Mouse (Mus musculus) monocyte, adult 5-6 weeks (primary cell): Measurements from ENCODE around the gene Gm10803. TPM values are rescaled to one million over a fixed set of nuclear protein-coding genes. Genes with fewer than 3 reads are reported as not detected.
"Not testable (repeated sequence)": the region's sequence is repeated elsewhere in the genome, so short reads cannot be mapped to it uniquely, and the experiment has no call there.

Experiments used
- ATAC-seq: fragments of 153-309, 156-312 bp; replicated peaks from 2 replicates; pipeline ENCODE4 v1.8.0; 2017; ENCODE audit warnings: mild to moderate bottlenecking; ENCODE audit not compliant: low TSS enrichment, insufficient number of reproducible peaks, severe bottlenecking, poor library complexity, low FRiP score
- total RNA-seq: library from RNA; stranded (forward); fragments of 200-1000, 200-491, 200-594 nt; gene quantifications from 3 replicates; pipeline ENCODE4 v1.2.3, GENCODE M21; 2017

The Gm10803 gene
- not detected in 3 replicates for total RNA-seq

GRCm38 (mm10) chr2:93560268-93560667 lies at the start of gene Gm10803:
TSS of gene Gm10803 (plus strand) at chr2:93560568.
- not testable (repeated sequence) for ATAC-seq

DNA sequence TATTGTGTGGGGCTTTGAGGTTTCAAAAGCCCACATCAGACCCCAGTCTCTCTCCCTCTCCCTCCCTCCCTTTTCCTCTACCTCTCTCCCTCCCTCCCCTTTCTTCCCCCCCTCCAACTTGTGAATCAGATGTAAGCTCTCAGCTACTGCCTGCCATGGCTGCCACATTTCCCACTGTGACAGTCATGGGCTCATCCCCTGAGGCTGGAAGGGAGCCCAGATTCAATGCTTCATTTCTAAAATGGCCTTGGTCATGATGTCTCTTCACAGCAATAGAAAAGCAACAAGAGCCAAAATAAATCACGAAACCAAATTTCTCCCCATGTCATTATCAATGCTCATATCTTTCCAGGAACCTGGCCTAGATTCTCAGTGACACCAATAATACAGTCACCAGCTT lies 49.5 kb upstream of the Gm10803 start:
- ATAC-seq, result no peak

GRCm38 (mm10) chr2:93512130-93512529 lies 48.2 kb upstream of the Gm10803 start:
- ATAC-seq, result no peak

DNA sequence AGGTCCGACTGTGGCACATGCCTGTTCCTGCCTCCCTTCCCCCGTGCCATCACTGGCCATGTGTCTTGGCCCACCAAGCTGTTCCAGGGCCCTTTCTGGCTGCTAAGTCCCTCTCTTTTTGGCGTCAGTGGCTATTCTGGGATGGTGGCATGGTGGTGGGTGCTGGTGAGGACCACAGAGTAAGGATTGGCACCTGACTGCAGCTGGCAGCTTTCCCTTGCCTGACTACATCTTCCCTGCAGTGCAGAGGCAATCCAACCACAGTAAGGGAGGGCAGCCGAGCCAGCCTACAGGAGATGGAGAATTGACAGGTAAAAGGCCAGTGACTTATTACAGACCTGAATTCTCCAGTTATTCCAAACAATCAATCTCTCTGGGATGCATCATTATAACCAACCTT lies 45.1 kb upstream of the Gm10803 start:
- no peak for ATAC-seq

DNA sequence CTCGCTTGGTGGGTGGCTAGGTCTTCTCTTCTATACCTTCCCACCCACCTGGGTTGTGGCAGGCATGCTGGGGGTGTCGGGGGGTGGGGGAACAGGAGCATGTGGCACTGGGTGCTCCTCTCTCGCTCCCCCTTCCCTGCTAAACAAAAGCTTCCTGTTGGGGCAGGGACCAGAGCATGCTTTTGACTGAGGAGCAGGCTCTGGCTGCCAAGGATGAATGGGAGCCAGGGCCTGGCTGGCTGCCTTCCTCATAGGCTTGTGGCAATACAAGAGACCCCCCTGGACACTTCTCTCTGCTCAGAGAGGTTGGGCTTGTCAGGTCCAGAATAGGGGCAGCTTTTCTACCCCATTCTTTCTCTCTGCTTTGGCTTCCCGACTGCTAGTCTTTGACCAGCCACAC lies 39.3 kb upstream of the Gm10803 start:
- ATAC-seq, result no peak

DNA sequence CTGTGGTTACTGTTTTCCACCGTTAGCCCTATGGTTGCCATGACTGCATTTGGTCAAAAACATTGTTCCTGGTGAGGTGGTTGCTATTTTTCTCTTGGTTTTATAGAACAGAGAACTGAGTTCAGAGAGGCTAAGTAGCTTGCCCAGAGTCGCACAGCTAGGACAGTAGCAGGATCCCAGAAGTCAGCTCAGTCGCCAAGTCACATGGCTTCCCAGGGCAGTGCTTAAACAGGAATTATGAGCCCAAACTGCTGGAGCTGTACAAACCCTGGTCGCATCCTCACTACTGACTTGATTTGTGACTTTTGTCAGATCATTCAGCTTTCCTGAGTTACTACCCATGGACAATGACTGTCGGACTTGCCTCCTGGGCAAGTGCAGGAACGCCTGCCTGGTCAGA lies 38.8 kb upstream of the Gm10803 start:
- no peak for ATAC-seq

DNA sequence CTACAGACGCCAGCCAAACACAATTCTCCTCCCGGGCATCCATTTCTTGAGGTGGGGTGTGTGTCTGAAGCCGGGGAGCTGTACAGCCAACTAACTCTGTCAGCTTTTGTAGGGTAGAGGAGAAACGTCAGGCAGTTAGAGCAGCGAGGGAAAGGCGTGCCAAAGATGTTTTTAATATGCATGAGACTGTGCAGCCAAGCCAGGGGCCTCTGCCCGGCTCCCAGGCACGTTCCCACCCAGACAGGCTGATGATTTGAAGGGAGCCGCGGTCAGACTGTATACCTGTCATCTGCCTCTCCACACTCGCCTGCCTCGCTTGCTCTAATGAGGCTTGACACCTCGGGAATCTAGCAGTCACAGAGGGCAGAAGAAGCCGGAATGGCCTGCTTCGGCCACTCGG lies 38.4 kb upstream of the Gm10803 start:
- ATAC-seq, result no peak

DNA sequence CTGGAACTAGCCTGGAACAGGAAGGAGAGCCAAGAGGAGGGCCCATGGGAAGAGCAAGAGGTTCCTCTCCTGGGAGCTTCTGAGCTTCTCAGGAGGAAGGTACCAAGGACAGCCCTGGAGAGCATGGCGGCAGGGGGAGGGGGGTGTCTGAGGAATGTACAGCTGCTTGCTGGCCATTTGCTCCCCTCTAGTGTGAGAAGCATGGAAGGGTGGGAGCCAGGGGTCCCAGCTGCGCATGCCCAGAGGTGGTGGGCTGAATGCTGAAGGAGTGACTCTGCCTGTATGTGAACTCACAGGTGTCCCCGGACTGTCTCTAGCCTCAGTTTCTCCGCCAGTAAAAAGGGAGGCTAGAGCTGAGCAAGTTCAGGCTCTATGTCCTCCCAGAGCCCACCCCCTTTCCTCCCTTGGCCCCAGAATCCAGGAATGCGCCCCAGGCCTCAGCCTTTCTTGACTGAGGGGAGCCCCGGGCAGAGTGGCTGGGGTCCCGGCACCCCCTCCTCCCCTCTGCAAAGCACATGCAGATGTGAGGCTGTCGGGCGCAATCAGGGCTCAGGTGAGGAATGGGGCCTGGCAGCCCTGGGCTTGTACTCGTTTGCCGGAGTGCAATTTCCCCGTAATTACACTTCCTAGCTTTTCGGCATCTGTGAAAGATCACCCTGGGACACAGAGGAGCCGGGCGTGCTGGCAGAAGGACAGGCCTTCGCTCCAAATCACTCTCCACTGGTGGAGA lies 35.2 kb upstream of the Gm10803 start:
- ATAC-seq, result no peak

DNA sequence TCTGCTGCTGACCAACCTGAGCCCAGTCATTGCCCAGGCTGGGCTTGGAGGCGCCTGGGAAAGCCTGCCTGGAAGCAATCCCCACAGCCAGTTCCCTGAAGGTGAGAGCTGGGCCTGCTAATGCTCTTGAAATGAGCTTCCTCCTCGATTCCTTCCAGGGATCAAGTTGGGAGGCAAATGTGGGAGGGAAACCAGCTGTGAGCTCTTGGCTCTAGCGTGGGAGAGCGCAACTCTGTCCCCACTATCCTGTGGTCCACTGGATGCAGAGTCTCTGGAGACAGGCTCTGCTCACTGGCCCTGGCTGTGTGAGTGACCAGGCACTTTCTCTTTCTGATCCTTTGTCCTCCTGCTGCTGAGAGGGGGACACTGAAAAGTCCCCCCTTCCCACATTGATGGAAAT lies 30.8 kb upstream of the Gm10803 start:
- no peak for ATAC-seq

- no peak for ATAC-seq
Observed at GRCm38 (mm10) chr2:93533891-93534290, 26.5 kb upstream of the Gm10803 start.

DNA sequence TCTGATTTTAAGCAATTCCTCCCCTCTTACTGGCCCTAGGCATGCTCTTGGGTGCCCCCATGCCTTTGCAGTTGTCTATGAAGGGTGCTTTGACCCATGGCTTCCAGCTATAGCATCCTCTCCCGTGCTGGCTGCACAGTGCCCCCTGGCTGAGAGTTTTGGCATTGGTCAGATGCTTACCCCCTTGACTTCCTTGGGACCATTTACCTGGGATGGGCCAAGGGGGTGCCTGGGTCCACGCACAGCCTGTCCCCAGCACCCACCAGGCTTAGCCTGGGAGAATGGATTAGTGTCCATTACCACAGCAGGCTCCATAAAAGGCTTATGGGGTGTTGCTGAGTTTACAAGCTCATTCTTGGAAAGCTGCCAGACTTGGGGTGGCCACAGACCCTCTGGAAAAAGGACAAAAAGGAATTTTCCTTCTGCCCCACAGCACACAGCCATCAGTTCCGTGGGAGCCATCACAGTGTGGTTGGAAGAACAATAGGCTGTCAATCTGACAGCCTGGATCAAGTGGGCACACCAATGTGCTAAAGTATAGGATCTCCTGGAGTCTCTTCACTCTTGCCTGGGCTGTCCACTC lies 22.9 kb upstream of the Gm10803 start:
- ATAC-seq, result no peak

GRCm38 (mm10) chr2:93538140-93538539 lies 22.2 kb upstream of the Gm10803 start:
- no peak for ATAC-seq

- no peak for ATAC-seq
Observed at GRCm38 (mm10) chr2:93541771-93542170, 18.6 kb upstream of the Gm10803 start.

DNA sequence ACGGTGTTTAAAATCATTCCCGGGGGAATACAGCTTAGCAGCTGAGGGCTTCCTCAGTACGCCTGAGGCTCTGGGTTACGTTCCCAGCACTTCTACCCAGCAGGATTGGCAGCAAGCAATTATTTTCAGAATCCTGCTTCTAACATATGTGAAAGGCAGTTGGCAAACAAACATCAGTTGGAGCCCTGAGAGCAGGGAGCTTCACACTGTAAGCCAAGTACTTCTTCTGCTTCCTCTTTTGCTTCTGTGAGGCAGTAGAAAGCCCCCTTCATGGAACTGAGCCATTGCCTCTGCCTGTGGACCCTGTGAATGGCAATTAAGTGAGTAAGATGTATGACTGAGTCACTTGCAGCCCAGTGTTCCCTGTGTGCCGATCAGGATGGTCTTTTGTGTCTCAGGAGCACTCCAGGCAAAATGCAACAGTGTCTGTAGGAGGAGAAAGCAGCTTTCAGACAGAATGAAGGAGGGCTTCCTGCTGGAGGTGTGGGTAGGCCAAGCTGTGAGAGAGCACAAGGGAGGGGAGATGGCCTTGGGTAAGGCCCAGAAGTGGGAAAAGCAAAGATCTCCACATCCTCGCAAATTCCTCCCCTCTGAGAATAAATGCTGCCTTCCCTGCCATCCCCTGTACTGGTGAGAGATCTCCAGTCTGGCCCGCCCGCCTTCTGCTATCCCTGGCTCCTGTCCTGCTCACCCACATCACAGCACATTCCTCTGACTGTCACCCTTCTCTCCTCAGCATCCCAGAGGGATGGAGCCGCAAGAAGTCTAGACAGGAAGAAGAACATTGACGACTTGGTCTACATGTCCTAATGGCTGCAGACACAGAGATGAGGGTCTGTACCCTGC lies 7.5 kb upstream of the Gm10803 start:
- ATAC-seq, result no peak

DNA sequence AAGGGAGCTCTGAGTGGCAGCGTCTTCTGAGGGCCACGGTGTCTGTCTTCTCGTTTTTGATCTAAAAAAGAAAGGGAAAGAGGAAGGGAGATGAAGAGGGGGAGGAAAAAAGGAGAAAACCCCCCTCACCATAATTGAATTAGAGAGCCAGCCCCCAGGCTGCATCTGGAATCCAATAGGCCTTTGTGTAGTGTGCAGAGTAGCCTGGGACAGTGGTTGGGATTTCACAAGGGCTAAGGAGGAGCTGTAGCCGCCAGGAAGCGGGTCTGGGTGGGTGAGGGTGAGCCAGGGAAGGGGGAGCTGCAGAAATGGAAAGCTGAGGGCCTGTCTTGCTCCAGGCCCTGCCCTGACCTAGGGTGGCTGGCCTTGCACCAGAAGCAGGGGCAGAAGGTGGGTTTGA lies 6.5 kb upstream of the Gm10803 start:
- no peak for ATAC-seq

GRCm38 (mm10) chr2:93565647-93566046 lies 5.3 kb downstream of the Gm10803 start:
- ATAC-seq, result no peak

DNA sequence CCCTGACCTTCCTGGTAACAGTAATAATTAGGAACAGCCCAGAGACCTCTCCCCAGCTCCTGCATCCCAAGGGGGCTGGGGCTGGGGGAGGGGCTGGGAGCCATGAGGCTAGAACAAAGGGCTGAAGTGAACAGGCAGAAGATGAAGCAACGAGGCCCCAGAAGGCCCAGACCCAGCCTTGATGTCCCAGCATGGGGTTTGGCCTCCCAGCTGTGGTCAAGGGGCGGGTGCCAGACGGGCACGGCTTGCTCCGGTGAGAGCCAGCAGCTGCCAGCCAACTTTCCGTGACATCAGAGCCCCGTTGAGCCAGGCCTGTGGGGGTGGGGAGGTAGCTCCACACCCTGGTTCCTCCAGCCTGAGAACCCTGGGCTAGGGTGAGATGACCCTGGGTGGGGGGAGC lies 7.3 kb downstream of the Gm10803 start:
- no peak for ATAC-seq

DNA sequence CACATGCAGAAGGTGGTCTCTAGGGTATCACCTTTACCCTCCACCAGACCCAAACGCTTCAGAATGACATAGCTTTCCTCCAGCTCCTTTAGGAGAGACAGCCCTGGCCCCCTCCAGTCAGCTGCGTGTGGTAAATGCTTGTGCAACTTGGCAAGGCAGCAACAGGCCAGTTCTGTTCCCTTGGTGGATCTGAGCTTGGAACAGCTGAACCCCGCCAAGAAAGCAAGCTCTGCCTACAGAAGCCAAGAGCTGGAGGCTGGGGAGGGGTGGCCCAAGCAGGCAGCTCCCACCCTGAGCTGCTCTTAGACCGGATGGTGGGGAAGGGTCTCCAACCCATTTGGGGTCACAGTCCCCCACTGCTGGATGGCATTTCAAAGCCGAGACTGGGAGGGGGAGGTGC lies 12.2 kb downstream of the Gm10803 start:
- ATAC-seq, result no peak

- no peak for ATAC-seq
Observed at GRCm38 (mm10) chr2:93581271-93581670, 20.9 kb downstream of the Gm10803 start.

DNA sequence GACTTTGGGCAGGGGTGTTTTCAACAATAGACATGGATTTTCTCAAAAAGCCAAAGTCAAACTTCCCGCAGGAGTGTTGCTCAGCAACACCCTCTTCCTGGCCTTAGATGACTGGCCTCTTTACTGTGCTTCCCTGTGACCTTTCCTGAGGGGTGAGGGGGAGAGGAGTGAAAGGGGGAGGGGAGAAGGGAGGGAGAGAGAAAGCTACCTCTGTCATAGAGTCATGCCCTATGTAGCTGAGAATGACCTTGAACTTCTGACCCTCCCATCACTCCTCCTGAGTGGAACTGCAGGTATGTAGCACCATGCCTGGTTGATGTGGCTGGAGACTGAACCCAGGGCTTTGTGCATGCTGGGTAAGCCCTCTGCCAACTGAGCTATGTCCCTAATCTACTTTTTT lies 25.5 kb downstream of the Gm10803 start:
- ATAC-seq, result no peak
